Mouse (Mus musculus): ENCODE measurements around the gene Grasp. TPM values are rescaled to one million over a fixed set of nuclear protein-coding genes. Genes with fewer than 3 reads are reported as not detected.
A peak's percentile ranks its signal among the peaks of the same experiment; 100 is the strongest.

Gene Grasp
- 7.9 and 10.5 TPM in 2 replicates for polyA plus RNA-seq (2016; fragmentation: Nextera tagmentation; extraction: Ambion mirVana)

- peaks cover 8% of the 10 kb centered on the region for H3K27me3 ChIP-seq
- peak within 1 kb of the TSS; percentile 87 for H3K4me3 ChIP-seq (replicated peaks)
- whole genome bisulfite sequencing, result under 1% methylated on average over 77 of the region's 77 CpGs
- peak within 1 kb of the TSS; percentile 91 for H3K9ac ChIP-seq (replicated peaks)
- ATAC-seq (ENCODE audit: insufficient number of reproducible peaks, insufficient read depth, low FRiP score, low TSS enrichment, low read depth), result peak; percentile 63
- H3K36me3 ChIP-seq, result peaks cover 9% of the 10 kb centered on the region
- no peaks in the 10 kb centered on the region for H3K9me3 ChIP-seq
- peaks cover 76% of the 10 kb centered on the region for H3K4me1 ChIP-seq (replicated peaks)
- H3K4me2 ChIP-seq, result peak within 1 kb of the TSS; percentile 79
- peak within 1 kb of the TSS; percentile 90 for H3K27ac ChIP-seq
Observed at GRCm38 (mm10) chr15:101224006-101224906, at the start of gene Grasp. Gene Grasp (plus strand): TSS chr15:101224188.

- H3K27me3 ChIP-seq, result peaks cover 10% of the 10 kb centered on the region
- H3K4me2 ChIP-seq, result peak overlapping the region; percentile 92
- H3K9ac ChIP-seq (replicated peaks), result peak overlapping the region; percentile 95
- H3K4me3 ChIP-seq (replicated peaks), result peak overlapping the region; percentile 90
- ATAC-seq (ENCODE audit: insufficient number of reproducible peaks, insufficient read depth, low FRiP score, low TSS enrichment, low read depth), result peak; percentile 48
- H3K36me3 ChIP-seq, result no peaks in the 10 kb centered on the region
- 1% methylated on average over 23 of the region's 46 CpGs for WGBS
- H3K27ac ChIP-seq, result peak overlapping the region; percentile 85
- peaks cover 47% of the 10 kb centered on the region for H3K4me1 ChIP-seq (replicated peaks)
- no peaks in the 10 kb centered on the region for H3K9me3 ChIP-seq
Observed at GRCm38 (mm10) chr15:101174294-101175130, 49.5 kb upstream of the Grasp start.

GRCm38 (mm10) chr15:101175131-101175460, 48.9 kb upstream of the Grasp start:
- peak overlapping the region; percentile 90 for H3K4me3 ChIP-seq (replicated peaks)
- no peaks in the 10 kb centered on the region for H3K36me3 ChIP-seq
- 8% methylated on average over 5 of the region's 5 CpGs for WGBS
- H3K27ac ChIP-seq, result no peak overlapping the region
- H3K4me1 ChIP-seq (replicated peaks), result peaks cover 53% of the 10 kb centered on the region
- H3K27me3 ChIP-seq, result peaks cover 10% of the 10 kb centered on the region
- ATAC-seq (ENCODE audit: insufficient number of reproducible peaks, insufficient read depth, low FRiP score, low TSS enrichment, low read depth), result no peak
- H3K9ac ChIP-seq (replicated peaks), result peak overlapping the region; percentile 95
- H3K4me2 ChIP-seq, result peak overlapping the region; percentile 92
- H3K9me3 ChIP-seq, result no peaks in the 10 kb centered on the region

- ATAC-seq (ENCODE audit: insufficient number of reproducible peaks, insufficient read depth, low FRiP score, low TSS enrichment, low read depth), result no peak
- Histone ChIP-seq H3K4me1 (replicated peaks) (peaks cover 60% of the 10 kb centered on the region), H3K27ac (peak overlapping the region; percentile 47; the same call in 1 of the 2 replicates), H3K36me3 (no peaks in the 10 kb centered on the region), H3K9me3 (no peaks in the 10 kb centered on the region), H3K4me2 (peak overlapping the region; percentile 92), H3K27me3 (peaks cover 10% of the 10 kb centered on the region), H3K4me3 (replicated peaks) (peak overlapping the region; percentile 90), H3K9ac (replicated peaks) (peak overlapping the region; percentile 95)
- WGBS, result 19% methylated on average over 17 of the region's 17 CpGs
Observed at GRCm38 (mm10) chr15:101175613-101176283, 48.2 kb upstream of the Grasp start.

GRCm38 (mm10) chr15:101176284-101176680, 47.7 kb upstream of the Grasp start:
- no peak for ATAC-seq (ENCODE audit: insufficient number of reproducible peaks, insufficient read depth, low FRiP score, low TSS enrichment, low read depth)
- Histone ChIP-seq H3K9ac (replicated peaks) (no peak overlapping the region), H3K4me3 (replicated peaks) (peak overlapping the region; percentile 90), H3K36me3 (no peaks in the 10 kb centered on the region), H3K27ac (peak overlapping the region; percentile 47; the same call in 1 of the 2 replicates), H3K4me2 (peak overlapping the region; percentile 92), H3K9me3 (no peaks in the 10 kb centered on the region), H3K4me1 (replicated peaks) (peaks cover 65% of the 10 kb centered on the region), H3K27me3 (peaks cover 10% of the 10 kb centered on the region)
- WGBS, result 56% methylated on average over 3 of the region's 3 CpGs

- Histone ChIP-seq H3K9me3 (no peaks in the 10 kb centered on the region), H3K4me3 (replicated peaks) (no peak overlapping the region), H3K36me3 (no peaks in the 10 kb centered on the region), H3K9ac (replicated peaks) (no peak overlapping the region), H3K4me2 (peak overlapping the region; percentile 92), H3K27me3 (peaks cover 7% of the 10 kb centered on the region), H3K4me1 (replicated peaks) (peaks cover 71% of the 10 kb centered on the region), H3K27ac (no peak overlapping the region)
- ATAC-seq (ENCODE audit: insufficient number of reproducible peaks, insufficient read depth, low FRiP score, low TSS enrichment, low read depth), result no peak
- 63% methylated on average over 8 of the region's 8 CpGs for WGBS
Observed at GRCm38 (mm10) chr15:101176795-101177691, 46.9 kb upstream of the Grasp start.

GRCm38 (mm10) chr15:101180363-101181105, 43.5 kb upstream of the Grasp start:
- Histone ChIP-seq H3K9me3 (no peaks in the 10 kb centered on the region), H3K9ac (replicated peaks) (no peak overlapping the region), H3K4me3 (replicated peaks) (no peak overlapping the region), H3K27me3 (no peaks in the 10 kb centered on the region), H3K36me3 (peaks cover 7% of the 10 kb centered on the region; the same call in 1 of the 2 replicates), H3K4me2 (no peak overlapping the region), H3K27ac (peak overlapping the region; percentile 74; the same call in 1 of the 2 replicates), H3K4me1 (replicated peaks) (peaks cover 78% of the 10 kb centered on the region)
- no peak for ATAC-seq (ENCODE audit: insufficient number of reproducible peaks, insufficient read depth, low FRiP score, low TSS enrichment, low read depth)
- WGBS, result 67% methylated on average over 15 of the region's 15 CpGs

- Histone ChIP-seq H3K36me3 (peaks cover 10% of the 10 kb centered on the region), H3K4me1 (replicated peaks) (peaks cover 72% of the 10 kb centered on the region), H3K4me3 (replicated peaks) (no peak overlapping the region)
Observed at GRCm38 (mm10) chr15:101181106-101181466, 42.9 kb upstream of the Grasp start.

GRCm38 (mm10) chr15:101181500-101181899, 42.5 kb upstream of the Grasp start:
- H3K4me3 ChIP-seq (replicated peaks), result no peak overlapping the region
- peak overlapping the region; percentile 15; the same call in 1 of the 2 replicates for H3K4me2 ChIP-seq
- 26% methylated on average over 4 of the region's 4 CpGs for WGBS
- H3K36me3 ChIP-seq, result peaks cover 14% of the 10 kb centered on the region
- no peak for ATAC-seq (ENCODE audit: insufficient number of reproducible peaks, insufficient read depth, low FRiP score, low TSS enrichment, low read depth)
- no peaks in the 10 kb centered on the region for H3K9me3 ChIP-seq
- peak overlapping the region; percentile 74 for H3K27ac ChIP-seq
- H3K4me1 ChIP-seq (replicated peaks), result peaks cover 68% of the 10 kb centered on the region
- peak overlapping the region; percentile 23; the same call in 1 of the 2 replicates for H3K9ac ChIP-seq (replicated peaks)
- no peaks in the 10 kb centered on the region for H3K27me3 ChIP-seq

More at GRCm38 (mm10) chr15:101181106-101181466, 42.9 kb upstream of the Grasp start:
- Histone ChIP-seq H3K27me3 (no peaks in the 10 kb centered on the region), H3K9ac (replicated peaks) (peak overlapping the region; percentile 23; the same call in 1 of the 2 replicates), H3K9me3 (no peaks in the 10 kb centered on the region), H3K27ac (peak overlapping the region; percentile 74), H3K4me2 (peak overlapping the region; percentile 15; the same call in 1 of the 2 replicates)
- ATAC-seq (ENCODE audit: insufficient number of reproducible peaks, insufficient read depth, low FRiP score, low TSS enrichment, low read depth), result no peak
- WGBS, result 16% methylated on average over 5 of the region's 5 CpGs
